Mouse (Mus musculus): ENCODE data around the gene Cfap97.

GRCm38 (mm10) chr8:46163870-46164190, 12.3 kb downstream of the Cfap97 start:
- TF ChIP-seq CTCF (IDR thresholded peaks at IDR 0.05; ENCODE audit: control insufficient read depth, insufficient read depth, insufficient read length): no peak
- TF ChIP-seq MAX (IDR thresholded peaks at IDR 0.05): no peak
- TF ChIP-seq USF1 (IDR thresholded peaks at IDR 0.05; ENCODE audit: low read depth): no peak
- no peak for TF ChIP-seq FOSL1 (IDR thresholded peaks at IDR 0.05; ENCODE audit: insufficient read depth, low read length, poor library complexity, severe bottlenecking)
- TF ChIP-seq CEBPB (IDR thresholded peaks at IDR 0.05; ENCODE audit: low read depth): no peak

All from C2C12 (cell line).